Mouse (Mus musculus) limb, embryonic 13.5 days (tissue): ENCODE data around the gene Cutal. TPM values are rescaled to one million over a fixed set of nuclear protein-coding genes. Genes with fewer than 3 reads are reported as not detected.

ENCODE experiments used
- ATAC-seq: fragments of 200-750 bp; cut with Nextera tagmentation; 2 replicates; pipeline ENCODE4 v1.8.0; 2017; ENCODE audit warnings: low read depth, moderate number of reproducible peaks, moderate TSS enrichment; ENCODE audit not compliant: low FRiP score
- H3K27ac ChIP-seq: fragments of 300-500 bp; sonication (generic); 2 replicates; pipeline ENCODE4 v1.5.1; 2015; ENCODE audit warnings: inconsistent platforms, mild to moderate bottlenecking, moderate library complexity
- H3K27me3 ChIP-seq: fragments of 300-500 bp; sonication (generic); 2 replicates; pipeline ENCODE4 v1.6.1; 2015; ENCODE audit warnings: mild to moderate bottlenecking, inconsistent platforms
- H3K36me3 ChIP-seq: fragments of 300-500 bp; sonication (generic); 2 replicates; pipeline ENCODE4 v1.6.1; 2015; ENCODE audit warnings: inconsistent platforms, mild to moderate bottlenecking, moderate library complexity
- H3K4me1 ChIP-seq: fragments of 300-500 bp; sonication (generic); 2 replicates; pipeline ENCODE4 v1.6.1; 2015; ENCODE audit warnings: inconsistent platforms
- H3K4me2 ChIP-seq: fragments of 300-500 bp; sonication (generic); replicated peaks from 2 replicates; pipeline ENCODE4 v1.6.1; 2015; ENCODE audit warnings: inconsistent platforms, mild to moderate bottlenecking, moderate library complexity
- H3K4me3 ChIP-seq: fragments of 300-500 bp; sonication (generic); 2 replicates; pipeline ENCODE4 v1.5.1; 2015; ENCODE audit warnings: moderate library complexity, mild to moderate bottlenecking, inconsistent platforms
- H3K9ac ChIP-seq: fragments of 300-500 bp; sonication (generic); 2 replicates; pipeline ENCODE4 v1.6.1; 2015; ENCODE audit warnings: mild to moderate bottlenecking, inconsistent platforms
- H3K9me3 ChIP-seq: fragments of 300-500 bp; sonication (generic); 2 replicates; pipeline ENCODE4 v1.6.1; 2016; ENCODE audit warnings: inconsistent platforms
- WGBS: fragments of 180-500 bp; shearing (Covaris S2); methylation state at CpG from one replicate; pipeline ENCODE4 v1.1.7; 2015; 5-methylcytosine and 5-hydroxymethylcytosine counted together
- polyA plus RNA-seq: library from polyadenylated mRNA; unstranded; fragments of >200 nt; fragmentation: Nextera tagmentation; extraction: Ambion mirVana; gene quantifications from 2 replicates; pipeline ENCODE4 v1.2.1, GENCODE M21; 2015

Gene Cutal
- polyA plus RNA-seq, 1 experiment from 2014 or later = 0.09 TPM

- no peak for ATAC-seq
- Histone ChIP-seq H3K27me3 (peaks cover 50% of the 10 kb centered on the region), H3K4me1 (peaks cover 10% of the 10 kb centered on the region; the same call in 1 of the 2 replicates), H3K27ac (no peak overlapping the region), H3K36me3 (no peaks in the 10 kb centered on the region), H3K9me3 (no peaks in the 10 kb centered on the region), H3K4me2 (no peak overlapping the region), H3K9ac (no peak overlapping the region), H3K4me3 (no peak overlapping the region)
- WGBS = 45% methylated on average over 12 of the region's 12 CpGs
Measured at GRCm38 (mm10) chr2:34906861-34907604, 32.8 kb downstream of the Cutal start.

GRCm38 (mm10) chr2:34909719-34910118 lies 35.5 kb downstream of the Cutal start:
- Histone ChIP-seq H3K27ac (no peak overlapping the region), H3K4me2 (no peak overlapping the region), H3K4me1 (peaks cover 16% of the 10 kb centered on the region), H3K36me3 (no peaks in the 10 kb centered on the region), H3K4me3 (no peak overlapping the region), H3K9ac (no peak overlapping the region), H3K9me3 (no peaks in the 10 kb centered on the region), H3K27me3 (peaks cover 77% of the 10 kb centered on the region)
- 85% methylated on average over 4 of the region's 4 CpGs for WGBS
- no peak for ATAC-seq

- H3K9ac ChIP-seq = no peak overlapping the region; the same call in 1 of the 2 replicates
- H3K27me3 ChIP-seq = peaks cover 91% of the 10 kb centered on the region
- no peaks in the 10 kb centered on the region for H3K9me3 ChIP-seq
- H3K4me1 ChIP-seq = peaks cover 12% of the 10 kb centered on the region
- no peak for ATAC-seq
- 74% methylated on average over 5 of the region's 5 CpGs for WGBS
- no peaks in the 10 kb centered on the region for H3K36me3 ChIP-seq
- H3K27ac ChIP-seq = no peak overlapping the region
- H3K4me3 ChIP-seq = no peak overlapping the region
- H3K4me2 ChIP-seq = no peak overlapping the region
Measured at GRCm38 (mm10) chr2:34911871-34912270, 37.7 kb downstream of the Cutal start.

GRCm38 (mm10) chr2:34912613-34913012 lies 38.4 kb downstream of the Cutal start:
- peak overlapping the region; percentile 92 for H3K4me2 ChIP-seq
- no peaks in the 10 kb centered on the region for H3K36me3 ChIP-seq
- H3K9me3 ChIP-seq = no peaks in the 10 kb centered on the region
- H3K27me3 ChIP-seq = peaks cover 94% of the 10 kb centered on the region
- 37% methylated on average over 7 of the region's 7 CpGs for WGBS
- peak overlapping the region; percentile 51; the same call in 1 of the 2 replicates for H3K9ac ChIP-seq
- H3K27ac ChIP-seq = no peak overlapping the region
- ATAC-seq = no peak
- H3K4me1 ChIP-seq = peaks cover 12% of the 10 kb centered on the region
- peak overlapping the region; percentile 57 for H3K4me3 ChIP-seq

GRCm38 (mm10) chr2:34913218-34914068 lies 39.2 kb downstream of the Cutal start, which contains the start of gene Phf19:
Gene Phf19, minus strand, starts transcription at chr2:34914026.
- H3K27me3 ChIP-seq = peaks cover 95% of the 10 kb centered on the region
- peak within 1 kb of the TSS; percentile 57 for H3K4me3 ChIP-seq
- 0 out of 2 replicates have a peak, but pooled peaks have one; percentile 12 for ATAC-seq

GRCm38 (mm10) chr2:34914069-34914822 lies 40.0 kb downstream of the Cutal start:
- Histone ChIP-seq H3K4me2 (peak overlapping the region; percentile 92), H3K27ac (no peak overlapping the region), H3K36me3 (no peaks in the 10 kb centered on the region), H3K4me1 (peaks cover 12% of the 10 kb centered on the region), H3K9me3 (no peaks in the 10 kb centered on the region), H3K27me3 (peaks cover 94% of the 10 kb centered on the region), H3K9ac (peak overlapping the region; percentile 51), H3K4me3 (peak overlapping the region; percentile 57)
- WGBS = 5% methylated on average over 33 of the region's 50 CpGs
- ATAC-seq = peak; percentile 30

More at GRCm38 (mm10) chr2:34913218-34914068, 39.2 kb downstream of the Cutal start, which contains the start of gene Phf19:
- Histone ChIP-seq H3K27ac (no peak within 1 kb of the TSS), H3K4me2 (peak within 1 kb of the TSS; percentile 92), H3K9me3 (no peaks in the 10 kb centered on the region), H3K9ac (peak within 1 kb of the TSS; percentile 51), H3K36me3 (no peaks in the 10 kb centered on the region), H3K4me1 (peaks cover 12% of the 10 kb centered on the region)
- WGBS = under 1% methylated on average over 62 of the region's 64 CpGs

GRCm38 (mm10) chr2:34914823-34915082 lies 40.6 kb downstream of the Cutal start:
- H3K4me1 ChIP-seq = peaks cover 12% of the 10 kb centered on the region
- peak overlapping the region; percentile 92; the same call in 1 of the 2 replicates for H3K4me2 ChIP-seq
- H3K36me3 ChIP-seq = no peaks in the 10 kb centered on the region
- no peak overlapping the region for H3K27ac ChIP-seq
- 12% methylated on average over 2 of the region's 2 CpGs for WGBS
- H3K9ac ChIP-seq = no peak overlapping the region
- H3K4me3 ChIP-seq = peak overlapping the region; percentile 57
- no peaks in the 10 kb centered on the region for H3K9me3 ChIP-seq
- no peak for ATAC-seq
- peaks cover 94% of the 10 kb centered on the region for H3K27me3 ChIP-seq

- WGBS = 52% methylated on average over 2 of the region's 2 CpGs
Measured at GRCm38 (mm10) chr2:34915103-34915502, 40.9 kb downstream of the Cutal start.

GRCm38 (mm10) chr2:34920144-34920543 lies 45.9 kb downstream of the Cutal start:
- ATAC-seq = no peak
- peaks cover 62% of the 10 kb centered on the region for H3K27me3 ChIP-seq

More at GRCm38 (mm10) chr2:34915103-34915502, 40.9 kb downstream of the Cutal start:
- H3K4me3 ChIP-seq = no peak overlapping the region
- no peaks in the 10 kb centered on the region for H3K36me3 ChIP-seq
- no peaks in the 10 kb centered on the region for H3K9me3 ChIP-seq
- no peak for ATAC-seq
- no peak overlapping the region for H3K4me2 ChIP-seq
- no peak overlapping the region for H3K27ac ChIP-seq
- H3K9ac ChIP-seq = no peak overlapping the region
- peaks cover 12% of the 10 kb centered on the region for H3K4me1 ChIP-seq
- peaks cover 93% of the 10 kb centered on the region for H3K27me3 ChIP-seq

GRCm38 (mm10) chr2:34922729-34923128 lies 48.5 kb downstream of the Cutal start:
- Histone ChIP-seq H3K36me3 (no peaks in the 10 kb centered on the region), H3K9me3 (no peaks in the 10 kb centered on the region), H3K4me3 (no peak overlapping the region), H3K4me2 (no peak overlapping the region), H3K9ac (no peak overlapping the region), H3K27ac (no peak overlapping the region), H3K27me3 (peaks cover 46% of the 10 kb centered on the region), H3K4me1 (peaks cover 26% of the 10 kb centered on the region)
- 15% methylated on average over 2 of the region's 2 CpGs for WGBS
- ATAC-seq = no peak

More at GRCm38 (mm10) chr2:34920144-34920543, 45.9 kb downstream of the Cutal start:
- no peaks in the 10 kb centered on the region for H3K36me3 ChIP-seq
- H3K9me3 ChIP-seq = no peaks in the 10 kb centered on the region
- H3K9ac ChIP-seq = no peak overlapping the region
- no peak overlapping the region for H3K4me2 ChIP-seq
- 63% methylated on average over 2 of the region's 2 CpGs for WGBS
- H3K4me3 ChIP-seq = no peak overlapping the region
- H3K4me1 ChIP-seq = peaks cover 10% of the 10 kb centered on the region
- no peak overlapping the region for H3K27ac ChIP-seq

- H3K9ac ChIP-seq = no peak overlapping the region
Measured at GRCm38 (mm10) chr2:34927320-34927719, 53.1 kb downstream of the Cutal start.

More at GRCm38 (mm10) chr2:34927320-34927719, 53.1 kb downstream of the Cutal start:
- Histone ChIP-seq H3K9me3 (no peaks in the 10 kb centered on the region), H3K4me1 (peaks cover 21% of the 10 kb centered on the region), H3K27me3 (peaks cover 25% of the 10 kb centered on the region), H3K4me3 (no peak overlapping the region), H3K4me2 (no peak overlapping the region), H3K36me3 (no peaks in the 10 kb centered on the region), H3K27ac (no peak overlapping the region)
- no peak for ATAC-seq
- 61% methylated on average over 5 of the region's 5 CpGs for WGBS
